Mouse (Mus musculus): ENCODE measurements around the gene Atxn7l1. TPM values are rescaled to one million over a fixed set of nuclear protein-coding genes. Genes with fewer than 3 reads are reported as not detected.

Atxn7l1 gene
- polyA plus RNA-seq, 1 experiment from 2014 or later = 15.7 TPM

GRCm38 (mm10) chr12:33225117-33225541, 77.6 kb downstream of the Atxn7l1 start:
- H3K4me2 ChIP-seq (ENCODE audit: low read depth, low read length) = no peak overlapping the region
- H3K9me3 ChIP-seq (ENCODE audit: control insufficient read depth, low read length) = no peaks in the 10 kb centered on the region
- no peak overlapping the region for H3K4me3 ChIP-seq (ENCODE audit: low read length)
- H3K9ac ChIP-seq (ENCODE audit: low read length) = no peak overlapping the region
- H3K4me1 ChIP-seq (replicated peaks; ENCODE audit: control insufficient read depth, insufficient read depth, low read length) = peaks cover 14% of the 10 kb centered on the region
- no peaks in the 10 kb centered on the region for H3K36me3 ChIP-seq (ENCODE audit: control insufficient read depth, insufficient read depth, low read length)
- no peak for ATAC-seq (ENCODE audit: low read depth)
- no peak overlapping the region for H3K27ac ChIP-seq (ENCODE audit: low read length)
- 54% methylated on average over 11 of the region's 11 CpGs for WGBS
- no peaks in the 10 kb centered on the region for H3K27me3 ChIP-seq (ENCODE audit: control insufficient read depth, insufficient read depth, low read depth, low read length)

GRCm38 (mm10) chr12:33225978-33226377, 78.5 kb downstream of the Atxn7l1 start:
- WGBS = 49% methylated on average over 1 of the region's 1 CpGs
- no peak for ATAC-seq (ENCODE audit: low read depth)
- Histone ChIP-seq H3K27ac (ENCODE audit: low read length) (no peak overlapping the region), H3K27me3 (ENCODE audit: control insufficient read depth, insufficient read depth, low read depth, low read length) (no peaks in the 10 kb centered on the region), H3K36me3 (ENCODE audit: control insufficient read depth, insufficient read depth, low read length) (no peaks in the 10 kb centered on the region), H3K4me3 (ENCODE audit: low read length) (no peak overlapping the region), H3K9me3 (ENCODE audit: control insufficient read depth, low read length) (no peaks in the 10 kb centered on the region), H3K4me1 (replicated peaks; ENCODE audit: control insufficient read depth, insufficient read depth, low read length) (peaks cover 5% of the 10 kb centered on the region), H3K9ac (ENCODE audit: low read length) (no peak overlapping the region), H3K4me2 (ENCODE audit: low read depth, low read length) (no peak overlapping the region)

- Histone ChIP-seq H3K4me2 (ENCODE audit: low read depth, low read length) (no peak overlapping the region), H3K27me3 (ENCODE audit: control insufficient read depth, insufficient read depth, low read depth, low read length) (no peaks in the 10 kb centered on the region), H3K9me3 (ENCODE audit: control insufficient read depth, low read length) (no peaks in the 10 kb centered on the region), H3K9ac (ENCODE audit: low read length) (no peak overlapping the region), H3K27ac (ENCODE audit: low read length) (no peak overlapping the region), H3K36me3 (ENCODE audit: control insufficient read depth, insufficient read depth, low read length) (no peaks in the 10 kb centered on the region), H3K4me3 (ENCODE audit: low read length) (no peak overlapping the region), H3K4me1 (replicated peaks; ENCODE audit: control insufficient read depth, insufficient read depth, low read length) (peaks cover 2% of the 10 kb centered on the region; the same call in 1 of the 2 replicates)
- 66% methylated on average over 9 of the region's 10 CpGs for WGBS
- ATAC-seq (ENCODE audit: low read depth) = no peak
Measured at GRCm38 (mm10) chr12:33226596-33226995, 79.1 kb downstream of the Atxn7l1 start.

- H3K4me1 ChIP-seq (replicated peaks; ENCODE audit: control insufficient read depth, insufficient read depth, low read length) = peaks cover 18% of the 10 kb centered on the region
- H3K4me3 ChIP-seq (ENCODE audit: low read length) = no peak overlapping the region
- H3K27me3 ChIP-seq (ENCODE audit: control insufficient read depth, insufficient read depth, low read depth, low read length) = no peaks in the 10 kb centered on the region
- peak; percentile 5; the same call in 1 of the 2 replicates for ATAC-seq (ENCODE audit: low read depth)
- no peak overlapping the region for H3K4me2 ChIP-seq (ENCODE audit: low read depth, low read length)
- H3K9ac ChIP-seq (ENCODE audit: low read length) = no peak overlapping the region
- H3K27ac ChIP-seq (ENCODE audit: low read length) = no peak overlapping the region; the same call in 1 of the 2 replicates
- no peaks in the 10 kb centered on the region for H3K36me3 ChIP-seq (ENCODE audit: control insufficient read depth, insufficient read depth, low read length)
- no peaks in the 10 kb centered on the region for H3K9me3 ChIP-seq (ENCODE audit: control insufficient read depth, low read length)
- WGBS = 66% methylated on average over 4 of the region's 4 CpGs
Measured at GRCm38 (mm10) chr12:33235314-33235713, 87.8 kb downstream of the Atxn7l1 start.

GRCm38 (mm10) chr12:33235771-33236323, 88.4 kb downstream of the Atxn7l1 start:
- no peaks in the 10 kb centered on the region for H3K36me3 ChIP-seq (ENCODE audit: control insufficient read depth, insufficient read depth, low read length)
- H3K9ac ChIP-seq (ENCODE audit: low read length) = no peak overlapping the region
- 34% methylated on average over 13 of the region's 13 CpGs for WGBS
- no peak overlapping the region for H3K4me3 ChIP-seq (ENCODE audit: low read length)
- ATAC-seq (ENCODE audit: low read depth) = peak; percentile 92
- H3K4me1 ChIP-seq (replicated peaks; ENCODE audit: control insufficient read depth, insufficient read depth, low read length) = peaks cover 18% of the 10 kb centered on the region
- H3K9me3 ChIP-seq (ENCODE audit: control insufficient read depth, low read length) = no peaks in the 10 kb centered on the region
- no peak overlapping the region for H3K4me2 ChIP-seq (ENCODE audit: low read depth, low read length)
- no peaks in the 10 kb centered on the region for H3K27me3 ChIP-seq (ENCODE audit: control insufficient read depth, insufficient read depth, low read depth, low read length)
- no peak overlapping the region; the same call in 1 of the 2 replicates for H3K27ac ChIP-seq (ENCODE audit: low read length)

- H3K9me3 ChIP-seq (ENCODE audit: control insufficient read depth, low read length) = no peaks in the 10 kb centered on the region
- no peaks in the 10 kb centered on the region for H3K27me3 ChIP-seq (ENCODE audit: control insufficient read depth, insufficient read depth, low read depth, low read length)
- no peak overlapping the region for H3K4me3 ChIP-seq (ENCODE audit: low read length)
- 40% methylated on average over 11 of the region's 11 CpGs for WGBS
- H3K9ac ChIP-seq (ENCODE audit: low read length) = no peak overlapping the region
- H3K36me3 ChIP-seq (ENCODE audit: control insufficient read depth, insufficient read depth, low read length) = no peaks in the 10 kb centered on the region
- peak overlapping the region; percentile 6; the same call in 1 of the 2 replicates for H3K27ac ChIP-seq (ENCODE audit: low read length)
- no peak overlapping the region for H3K4me2 ChIP-seq (ENCODE audit: low read depth, low read length)
- H3K4me1 ChIP-seq (replicated peaks; ENCODE audit: control insufficient read depth, insufficient read depth, low read length) = peaks cover 18% of the 10 kb centered on the region
- ATAC-seq (ENCODE audit: low read depth) = peak; percentile 85
Measured at GRCm38 (mm10) chr12:33236344-33237049, 89.0 kb downstream of the Atxn7l1 start.

GRCm38 (mm10) chr12:33237108-33237507, 89.6 kb downstream of the Atxn7l1 start:
- Histone ChIP-seq H3K4me2 (ENCODE audit: low read depth, low read length) (no peak overlapping the region), H3K4me1 (replicated peaks; ENCODE audit: control insufficient read depth, insufficient read depth, low read length) (peaks cover 18% of the 10 kb centered on the region), H3K27ac (ENCODE audit: low read length) (no peak overlapping the region), H3K4me3 (ENCODE audit: low read length) (no peak overlapping the region), H3K27me3 (ENCODE audit: control insufficient read depth, insufficient read depth, low read depth, low read length) (no peaks in the 10 kb centered on the region), H3K9ac (ENCODE audit: low read length) (no peak overlapping the region), H3K36me3 (ENCODE audit: control insufficient read depth, insufficient read depth, low read length) (no peaks in the 10 kb centered on the region), H3K9me3 (ENCODE audit: control insufficient read depth, low read length) (no peaks in the 10 kb centered on the region)
- 67% methylated on average over 5 of the region's 5 CpGs for WGBS
- ATAC-seq (ENCODE audit: low read depth) = no peak

- H3K4me3 ChIP-seq (ENCODE audit: low read length) = no peak overlapping the region
- H3K27me3 ChIP-seq (ENCODE audit: control insufficient read depth, insufficient read depth, low read depth, low read length) = no peaks in the 10 kb centered on the region
- WGBS = 83% methylated on average over 8 of the region's 8 CpGs
- H3K4me1 ChIP-seq (replicated peaks; ENCODE audit: control insufficient read depth, insufficient read depth, low read length) = peaks cover 24% of the 10 kb centered on the region
- no peak overlapping the region for H3K9ac ChIP-seq (ENCODE audit: low read length)
- H3K27ac ChIP-seq (ENCODE audit: low read length) = no peak overlapping the region
- no peak overlapping the region for H3K4me2 ChIP-seq (ENCODE audit: low read depth, low read length)
- ATAC-seq (ENCODE audit: low read depth) = no peak
- no peaks in the 10 kb centered on the region for H3K36me3 ChIP-seq (ENCODE audit: control insufficient read depth, insufficient read depth, low read length)
- no peaks in the 10 kb centered on the region for H3K9me3 ChIP-seq (ENCODE audit: control insufficient read depth, low read length)
Measured at GRCm38 (mm10) chr12:33242679-33243078, 95.2 kb downstream of the Atxn7l1 start.

GRCm38 (mm10) chr12:33244132-33244875, 96.8 kb downstream of the Atxn7l1 start:
- Histone ChIP-seq H3K9me3 (ENCODE audit: control insufficient read depth, low read length) (no peaks in the 10 kb centered on the region), H3K4me3 (ENCODE audit: low read length) (no peak overlapping the region), H3K27ac (ENCODE audit: low read length) (no peak overlapping the region), H3K27me3 (ENCODE audit: control insufficient read depth, insufficient read depth, low read depth, low read length) (no peaks in the 10 kb centered on the region), H3K36me3 (ENCODE audit: control insufficient read depth, insufficient read depth, low read length) (no peaks in the 10 kb centered on the region), H3K9ac (ENCODE audit: low read length) (no peak overlapping the region), H3K4me1 (replicated peaks; ENCODE audit: control insufficient read depth, insufficient read depth, low read length) (peaks cover 24% of the 10 kb centered on the region), H3K4me2 (ENCODE audit: low read depth, low read length) (no peak overlapping the region)
- 49% methylated on average over 15 of the region's 15 CpGs for WGBS
- peak; percentile 64 for ATAC-seq (ENCODE audit: low read depth)
